Mouse (Mus musculus): ENCODE data around the gene Mnd1.

Gene Mnd1

DNA sequence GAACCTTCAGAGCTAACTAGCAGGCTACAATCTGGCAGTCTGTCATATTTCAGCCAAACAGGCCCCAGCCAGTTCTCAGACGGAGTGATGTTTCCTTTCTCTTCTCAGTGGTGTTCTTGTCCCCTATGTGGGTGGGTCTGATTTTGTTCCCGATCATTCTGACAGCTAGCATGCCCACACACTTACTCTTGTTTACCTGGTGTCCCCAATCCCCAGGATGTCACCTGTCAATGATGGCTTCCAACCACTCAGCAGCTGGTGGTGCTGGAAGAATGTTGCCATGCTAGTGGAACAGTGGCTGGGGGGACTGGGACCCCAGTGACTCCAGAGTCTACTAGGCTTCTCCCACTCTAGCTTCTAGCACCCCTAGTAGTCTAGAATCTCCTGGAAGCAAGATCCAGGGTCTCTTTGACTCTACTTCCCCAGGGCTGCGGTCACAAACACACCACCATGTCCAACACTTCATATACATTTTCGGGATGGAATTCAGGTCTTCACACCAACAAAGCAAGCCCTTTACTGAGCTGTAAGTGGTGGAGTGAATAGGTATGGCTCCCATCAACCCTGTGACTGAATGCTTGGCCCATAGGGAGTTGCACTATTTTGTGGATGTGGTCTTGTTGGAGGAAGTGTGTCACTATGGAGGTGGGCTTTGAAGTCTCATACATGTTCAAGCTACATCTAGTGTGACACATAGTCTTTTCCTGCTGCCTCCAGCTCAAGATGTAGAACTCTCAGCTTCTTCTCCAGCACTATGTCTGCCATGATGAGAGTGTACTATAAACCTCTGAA lies 2.2 kb upstream of the Mnd1 start:
- no peak for DNase-seq (ENCODE audit: low spot score)

DNA sequence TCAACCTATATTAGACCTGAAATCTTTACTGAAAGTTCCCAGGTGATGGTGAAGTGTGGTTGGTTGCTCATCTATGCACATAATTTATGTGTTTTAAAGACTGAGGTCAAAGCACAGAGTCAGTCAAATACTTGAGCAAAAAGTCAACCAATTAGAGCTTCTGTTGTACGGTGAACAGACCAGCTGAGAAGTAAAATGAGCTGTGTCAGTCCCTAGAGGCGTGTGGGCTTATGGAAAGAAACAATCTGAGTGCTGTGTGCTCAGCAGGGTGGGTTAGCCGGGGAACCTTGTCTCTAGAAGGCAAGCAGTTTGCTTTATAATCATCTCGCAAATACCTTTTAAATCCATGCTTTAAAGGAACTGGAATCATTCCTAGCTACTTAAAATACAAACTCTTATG lies 1.4 kb upstream of the Mnd1 start:
- no peak for DNase-seq (ENCODE audit: low spot score)

DNA sequence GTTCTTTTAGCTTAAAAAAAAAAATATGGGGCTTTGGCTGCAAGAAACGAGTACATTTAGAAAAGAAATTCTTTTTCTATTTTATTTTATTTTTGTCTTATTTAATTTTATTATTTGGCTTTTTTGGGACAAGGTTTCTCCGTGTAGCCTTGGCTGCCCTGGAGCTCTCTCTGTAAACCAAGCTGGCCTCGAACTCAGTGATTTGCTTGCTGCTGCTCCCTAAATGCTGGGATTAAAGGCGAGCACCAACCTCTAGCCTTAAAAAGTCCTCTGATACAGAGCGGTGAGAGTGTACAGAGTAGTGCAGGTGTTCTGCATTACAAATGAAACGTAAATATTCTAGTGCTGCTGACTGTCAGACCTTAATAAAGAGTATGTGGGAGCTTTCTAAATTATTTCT lies 519 bp upstream of the Mnd1 start:
- DNase-seq (ENCODE audit: low spot score) = no peak

DNA sequence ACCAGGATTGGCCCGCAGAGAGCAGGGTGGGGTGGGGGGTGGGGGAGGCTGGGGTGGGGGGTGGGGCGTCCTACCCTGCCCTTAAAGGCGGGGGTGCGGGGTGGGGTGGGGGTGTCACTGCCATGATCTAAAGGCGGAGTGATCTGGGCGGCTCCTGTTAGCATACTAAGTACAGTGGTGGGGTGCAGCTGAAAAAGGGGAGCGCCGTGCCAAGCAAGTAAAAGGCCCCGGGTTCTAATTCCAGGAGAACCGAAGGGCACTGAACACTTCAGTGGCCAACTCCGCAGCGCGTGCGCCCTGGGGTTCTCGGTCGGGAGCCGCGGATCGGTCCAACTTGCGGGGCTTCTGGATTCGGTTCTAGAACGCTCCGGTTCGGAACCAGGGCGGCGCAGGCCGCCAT lies 440 bp downstream of the Mnd1 start:
- DNase-seq (ENCODE audit: low spot score) = no peak

DNA sequence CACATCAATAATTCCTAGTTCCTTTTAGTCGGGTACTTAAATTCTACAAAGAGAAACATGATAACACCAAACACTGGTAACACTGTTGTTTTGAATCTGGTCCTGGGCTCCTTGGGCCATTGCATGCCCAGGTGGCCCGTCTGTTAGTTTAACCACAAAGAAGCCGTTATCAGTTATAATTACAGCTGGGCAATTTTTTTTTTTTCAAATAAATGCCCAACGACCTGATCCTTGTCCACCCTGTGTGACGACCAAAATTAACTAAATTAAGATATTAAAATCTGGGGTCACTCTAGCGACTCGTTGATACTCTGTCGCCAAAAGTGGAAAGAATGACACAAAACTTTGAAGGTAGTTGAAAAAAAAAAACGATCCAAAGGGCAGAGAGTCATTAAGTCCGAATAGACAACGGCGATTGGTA lies 855 bp downstream of the Mnd1 start:
- DNase-seq (ENCODE audit: low spot score) = no peak

DNA sequence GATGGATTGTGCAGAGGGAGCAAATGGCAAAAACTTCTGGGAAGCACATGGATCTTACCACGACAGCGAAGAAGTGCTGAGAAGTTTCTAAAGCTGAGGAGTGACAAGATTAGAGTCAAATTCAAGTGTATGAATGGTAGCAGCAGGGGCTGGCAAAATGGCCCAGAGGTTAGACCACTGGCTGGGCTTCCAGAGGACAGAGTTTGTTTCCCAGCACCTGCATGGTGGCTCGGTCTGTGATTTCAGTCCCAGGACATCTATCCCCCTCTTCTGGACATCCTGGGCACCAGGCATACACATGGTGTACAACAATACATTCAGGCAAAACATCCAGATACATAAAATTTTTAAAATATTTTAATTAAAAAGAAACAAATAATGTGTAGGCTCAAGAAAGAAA lies 5.8 kb downstream of the Mnd1 start:
- no peak for DNase-seq (ENCODE audit: low spot score)

DNA sequence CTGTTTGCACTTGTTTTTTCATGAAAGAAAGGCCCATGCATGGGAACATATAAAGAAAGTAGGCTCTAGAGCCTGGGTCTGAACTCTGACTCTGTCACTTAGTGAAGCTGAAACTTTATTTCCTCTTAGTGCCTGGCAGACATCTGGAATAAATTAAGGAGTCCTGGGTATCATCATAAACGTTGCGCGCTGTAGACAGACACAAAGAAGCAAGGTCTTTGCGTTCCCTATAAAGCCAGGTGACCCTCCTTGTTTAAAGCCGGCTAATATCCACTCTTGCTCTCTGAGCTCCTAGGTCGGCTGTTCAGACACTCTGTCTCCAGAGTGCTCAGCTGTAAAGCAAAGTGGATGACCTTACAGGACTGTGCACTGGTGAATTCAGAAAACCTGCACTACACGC lies 14.6 kb downstream of the Mnd1 start:
- DNase-seq (ENCODE audit: low spot score) = no peak

DNA sequence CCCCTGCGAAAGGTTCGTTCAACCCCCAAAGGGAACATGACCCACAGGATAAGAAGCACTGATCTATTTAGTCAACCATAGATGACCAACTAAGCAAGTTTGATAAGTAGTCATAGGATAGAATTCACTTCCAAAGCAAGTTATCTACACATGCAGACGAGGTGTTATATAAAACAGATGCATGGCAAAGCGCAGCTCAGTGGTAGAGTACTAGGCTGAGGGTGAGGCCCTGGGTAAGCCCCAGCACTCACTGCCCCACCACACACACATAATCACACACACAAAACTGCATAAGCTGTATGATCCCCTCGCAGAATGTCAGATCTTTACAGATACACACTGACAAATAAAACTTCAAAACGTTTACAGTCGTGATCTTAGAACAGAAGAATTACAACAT lies 19.1 kb downstream of the Mnd1 start:
- DNase-seq (ENCODE audit: low spot score) = no peak

DNA sequence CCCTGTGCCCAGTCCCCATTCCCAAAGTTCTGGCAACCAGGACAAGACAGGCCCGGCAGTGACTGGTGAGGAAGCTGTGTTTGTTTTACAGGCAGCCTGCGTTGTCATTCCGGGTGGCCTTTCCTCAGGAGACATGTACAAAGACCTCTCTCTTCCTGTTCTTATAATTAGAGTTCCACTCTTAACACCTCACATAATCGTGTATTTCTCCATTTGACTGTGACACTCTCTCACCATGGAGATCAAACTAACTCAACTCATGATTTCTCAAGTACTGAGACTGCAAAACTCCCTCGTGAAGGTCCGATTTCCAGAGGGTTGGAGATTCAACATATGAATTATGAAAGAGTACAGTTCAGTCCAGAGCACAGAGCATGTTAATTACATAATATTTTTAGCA lies 19.7 kb downstream of the Mnd1 start:
- DNase-seq (ENCODE audit: low spot score) = no peak

DNA sequence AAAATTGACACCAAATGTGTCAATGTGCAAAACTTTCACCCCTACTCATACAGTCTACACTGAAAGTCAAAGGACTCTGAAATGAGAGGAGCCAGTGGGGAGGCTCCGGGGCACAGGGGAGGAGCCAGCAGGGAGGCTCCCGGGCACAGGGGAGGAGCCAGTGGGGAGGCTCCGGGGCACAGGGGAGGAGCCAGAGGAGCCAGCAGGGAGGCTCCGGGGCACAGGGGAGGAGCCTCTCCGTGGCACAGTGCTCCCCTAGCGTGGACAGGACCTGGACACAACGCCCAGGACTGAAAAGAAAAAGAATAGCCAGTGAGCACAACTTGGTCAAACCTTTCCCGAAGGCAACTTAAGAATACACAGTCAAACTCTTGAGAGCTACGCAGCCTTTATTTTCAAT lies 20.2 kb downstream of the Mnd1 start:
- no peak for DNase-seq (ENCODE audit: low spot score)

DNA sequence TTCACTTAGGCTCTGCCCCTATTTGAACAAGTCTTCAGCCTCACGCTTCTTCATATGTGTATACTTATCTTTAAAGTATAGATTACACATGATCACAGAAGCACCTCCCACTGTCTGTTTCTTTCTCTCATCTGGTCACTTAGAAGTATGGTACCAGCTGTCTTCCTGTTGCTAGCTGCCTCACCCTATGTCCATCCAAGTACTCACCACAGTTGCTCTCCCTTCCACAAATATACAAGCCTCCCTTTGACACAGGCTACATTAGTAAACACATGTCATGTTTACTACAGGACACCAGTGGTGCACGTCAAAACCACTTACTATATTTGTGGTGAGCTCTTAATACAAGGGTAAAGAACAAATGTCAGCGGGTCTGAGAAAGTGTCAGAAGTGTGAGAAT lies 24.2 kb downstream of the Mnd1 start:
- no peak for DNase-seq (ENCODE audit: low spot score)

DNA sequence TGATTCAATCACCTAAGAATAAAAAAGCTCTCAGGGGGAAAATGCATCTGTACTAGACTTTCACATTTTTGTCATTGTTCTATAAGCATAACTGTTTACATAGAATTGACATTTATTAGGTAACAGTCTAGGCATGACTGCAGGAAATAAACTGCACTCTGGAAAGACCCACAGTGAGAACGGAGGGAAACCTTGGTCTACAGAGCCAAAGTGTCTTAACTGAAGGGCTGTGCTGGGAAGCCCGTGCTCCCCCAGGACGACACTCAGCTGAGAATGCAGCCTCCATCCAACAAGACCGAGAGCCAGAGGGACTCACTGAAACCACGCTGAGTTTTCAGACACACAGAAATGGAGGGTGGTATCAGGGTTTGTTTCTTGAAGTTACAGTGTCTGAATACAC lies 24.8 kb downstream of the Mnd1 start:
- DNase-seq (ENCODE audit: low spot score) = no peak

DNA sequence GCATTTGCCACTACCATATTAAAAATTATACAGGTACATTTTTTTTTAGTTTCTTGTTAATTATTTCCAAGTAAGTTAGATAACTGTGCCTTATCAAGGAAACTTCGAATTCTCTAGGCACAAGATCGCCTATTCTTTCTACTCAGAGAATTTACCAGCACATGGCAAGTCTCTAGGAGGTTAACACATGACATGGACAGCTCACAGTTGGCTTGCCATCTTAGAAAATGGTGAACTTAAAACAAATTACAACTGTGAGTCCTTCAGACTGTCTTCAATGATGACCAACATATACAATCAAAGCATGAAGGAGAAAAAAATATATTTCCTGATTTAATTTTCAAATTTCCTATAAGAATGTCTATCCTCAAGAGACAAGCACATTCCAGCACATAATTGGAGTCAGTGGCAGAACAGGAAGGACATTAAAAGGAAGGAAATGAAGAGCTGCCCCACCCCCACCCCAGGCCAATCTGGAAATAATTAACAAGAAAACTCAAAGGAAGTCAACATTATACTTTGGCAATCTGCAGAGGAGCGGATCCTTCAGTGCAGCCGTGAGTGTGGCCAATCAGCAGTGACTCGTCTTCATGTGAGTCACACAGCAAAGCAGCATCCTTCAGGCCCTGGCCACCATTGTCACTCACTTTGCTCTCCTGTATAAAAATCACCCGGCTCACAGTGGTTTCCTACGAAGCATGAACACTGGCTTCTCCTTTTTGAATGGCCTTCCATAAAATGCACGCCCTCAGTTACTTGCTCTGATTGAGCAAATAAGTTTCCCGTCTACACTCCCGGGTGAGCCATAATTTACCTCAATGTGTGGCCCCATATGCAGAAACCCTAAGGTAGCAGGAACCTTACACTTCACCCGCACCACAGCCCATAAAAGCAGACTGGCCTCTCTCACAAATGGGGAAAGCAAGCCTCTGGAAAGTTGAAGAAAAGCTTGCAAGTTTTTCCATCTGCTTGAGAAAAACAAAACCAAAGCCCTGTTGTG lies 26.4 kb downstream of the Mnd1 start:
- no peak for DNase-seq (ENCODE audit: low spot score)

DNA sequence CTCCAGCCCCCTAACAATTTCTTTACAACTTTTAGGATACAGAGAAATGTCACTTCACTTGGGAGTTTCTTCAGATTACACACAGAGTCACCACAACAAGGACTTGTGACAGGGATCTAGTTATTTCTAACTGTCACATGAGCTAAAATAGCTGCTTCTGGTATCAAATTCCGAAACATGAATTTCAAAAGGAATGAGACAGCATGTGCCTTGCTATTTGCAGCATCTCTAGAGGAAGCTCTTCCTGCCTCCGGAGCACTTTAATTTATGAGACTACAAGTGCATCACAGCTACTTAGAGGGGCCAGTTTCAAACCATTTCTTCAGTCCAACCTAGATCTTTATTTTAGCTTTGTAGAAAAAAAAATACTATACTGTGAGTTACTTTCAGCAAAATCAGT lies 28.2 kb downstream of the Mnd1 start:
- DNase-seq (ENCODE audit: low spot score) = no peak

DNA sequence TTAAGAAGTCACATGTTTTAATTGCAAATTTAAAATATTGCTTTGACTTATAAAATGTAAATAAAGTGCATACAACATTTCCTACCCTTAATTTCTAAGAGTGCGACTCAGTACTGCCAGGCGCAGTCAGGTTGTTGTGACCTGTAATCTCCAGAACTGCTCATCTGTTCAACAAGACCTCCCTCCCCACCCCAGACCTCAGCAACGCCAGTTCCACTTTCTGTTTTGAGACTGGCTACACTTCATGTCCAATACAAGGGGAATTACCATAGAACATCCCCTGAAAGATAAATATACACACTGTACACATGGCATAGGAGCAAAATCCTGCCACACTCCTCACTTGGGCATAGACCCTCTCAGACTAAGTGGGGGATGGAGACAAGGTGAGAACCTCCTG lies 28.9 kb downstream of the Mnd1 start:
- no peak for DNase-seq (ENCODE audit: low spot score)

DNA sequence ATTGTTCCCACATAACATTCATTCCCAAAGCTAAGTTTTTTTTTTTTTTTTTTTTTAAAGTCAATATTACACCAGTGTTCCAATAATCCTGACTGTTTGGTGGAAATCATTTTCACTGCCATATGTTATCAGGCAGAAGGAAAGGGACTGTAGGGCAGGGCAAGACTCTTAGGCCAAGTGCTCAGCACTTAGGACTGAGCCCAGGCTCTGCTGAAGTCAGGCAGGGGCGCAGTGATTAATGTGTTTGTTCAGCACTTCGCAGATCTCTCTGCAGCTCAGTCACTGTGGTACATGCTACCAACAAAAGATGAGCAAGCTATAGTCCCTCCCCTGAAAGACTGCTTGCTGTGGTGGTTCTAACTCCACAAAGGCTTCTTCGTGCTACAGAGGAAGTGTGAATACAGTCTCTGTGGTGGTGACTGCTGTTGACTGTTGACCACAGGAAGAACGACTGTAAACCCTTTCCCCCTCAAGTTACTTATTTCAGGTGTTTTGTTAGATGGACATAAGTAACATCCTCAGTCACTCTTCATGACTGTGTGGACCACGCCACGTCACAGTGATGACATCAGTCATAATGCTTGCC lies 29.8 kb downstream of the Mnd1 start:
- no peak for DNase-seq (ENCODE audit: low spot score)

DNA sequence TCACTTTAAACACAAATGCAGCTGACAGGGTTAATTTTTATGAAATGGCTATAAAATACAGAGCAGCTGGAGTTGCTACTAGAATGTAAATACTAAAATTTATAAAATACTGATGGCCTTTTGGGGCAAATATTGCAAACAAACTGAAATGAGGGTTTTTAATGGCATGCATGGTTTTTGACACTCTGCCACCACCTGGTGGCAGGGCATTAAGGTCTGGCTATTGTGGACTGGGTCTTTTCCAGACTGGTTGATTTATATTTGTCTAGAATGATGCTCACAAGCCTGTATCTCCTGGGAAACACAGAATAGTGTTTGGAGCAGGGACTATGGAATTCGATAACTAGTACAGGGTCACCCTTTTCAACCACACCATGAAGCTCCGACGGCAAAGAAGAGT lies 32.1 kb downstream of the Mnd1 start:
- DNase-seq (ENCODE audit: low spot score) = peak; percentile 36

DNA sequence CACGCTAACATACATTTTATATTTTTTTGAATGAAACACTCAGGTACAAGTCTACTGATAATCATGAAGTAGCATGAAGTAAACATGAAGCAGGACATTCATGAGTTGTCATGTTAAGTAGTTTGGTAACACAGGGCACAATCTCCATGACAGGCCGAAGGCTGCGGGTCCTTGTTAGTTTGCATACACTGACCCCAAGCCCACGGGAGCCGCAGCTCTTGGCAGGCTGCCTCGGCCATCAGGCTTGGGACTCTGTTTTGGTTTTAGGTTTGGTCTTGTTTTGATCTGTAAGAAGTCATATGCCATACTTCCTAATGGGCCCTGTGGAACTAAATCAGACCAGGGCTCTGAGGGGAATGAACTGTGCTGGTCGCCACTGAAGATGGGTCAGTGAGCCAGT lies 36.9 kb downstream of the Mnd1 start:
- no peak for DNase-seq (ENCODE audit: low spot score)

DNA sequence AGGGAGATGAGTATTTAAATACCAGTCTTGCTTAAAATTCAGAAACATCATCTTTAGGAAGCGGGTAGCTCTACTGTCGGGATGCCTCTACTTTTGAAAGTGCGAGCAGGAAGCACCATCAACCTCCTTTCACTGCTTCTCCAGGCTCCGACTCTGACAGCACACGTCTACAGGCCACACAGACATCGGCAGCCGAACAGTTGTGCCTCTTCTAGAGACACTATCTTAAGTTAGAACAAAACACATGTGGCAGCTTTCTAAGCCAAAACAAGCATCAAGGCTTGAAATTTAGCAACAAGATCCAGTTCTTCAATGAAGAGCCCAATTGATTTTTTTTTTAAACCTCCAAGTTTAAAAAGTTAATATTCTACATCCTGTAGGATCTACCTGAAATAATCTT lies 37.4 kb downstream of the Mnd1 start:
- no peak for DNase-seq (ENCODE audit: low spot score)

DNA sequence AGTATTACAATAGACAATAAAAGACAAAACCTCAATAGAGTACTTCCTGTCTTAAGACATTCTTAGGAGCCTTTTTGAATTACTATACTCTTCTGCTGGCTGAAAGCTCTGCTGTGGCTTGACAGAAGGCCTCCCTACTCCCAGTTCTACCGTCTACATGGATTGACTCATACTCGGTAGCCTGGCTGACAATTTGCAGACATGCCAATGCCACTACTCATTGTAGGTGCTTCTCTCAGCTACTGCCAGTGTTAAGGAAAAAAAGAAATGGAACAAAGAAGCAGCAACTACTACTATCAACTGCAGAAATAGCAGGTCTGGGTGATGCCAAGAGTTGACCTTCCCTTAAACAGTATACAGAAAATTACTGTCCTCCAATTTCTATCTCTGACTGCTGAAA lies 47.0 kb downstream of the Mnd1 start:
- DNase-seq (ENCODE audit: low spot score) = no peak

DNA sequence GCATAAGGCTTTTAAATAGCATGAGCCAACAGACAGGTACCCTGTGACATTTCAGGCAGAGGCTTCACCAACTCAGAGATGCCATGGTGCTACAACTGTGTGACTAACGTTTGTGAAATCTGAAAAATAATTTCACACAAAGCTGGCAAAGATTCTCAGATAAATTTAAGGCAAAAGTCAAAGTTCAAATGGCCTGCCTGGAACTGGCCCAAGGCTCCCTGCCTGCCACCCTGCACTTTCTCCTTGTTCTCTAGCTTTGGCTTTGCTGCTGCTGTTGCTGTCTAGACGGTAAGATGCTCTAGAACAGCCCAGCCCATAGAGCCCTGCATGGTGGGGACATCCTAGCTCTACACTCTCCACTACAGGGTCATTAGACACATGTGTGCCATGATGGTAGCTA lies 49.5 kb downstream of the Mnd1 start:
- no peak for DNase-seq (ENCODE audit: low spot score)

DNA sequence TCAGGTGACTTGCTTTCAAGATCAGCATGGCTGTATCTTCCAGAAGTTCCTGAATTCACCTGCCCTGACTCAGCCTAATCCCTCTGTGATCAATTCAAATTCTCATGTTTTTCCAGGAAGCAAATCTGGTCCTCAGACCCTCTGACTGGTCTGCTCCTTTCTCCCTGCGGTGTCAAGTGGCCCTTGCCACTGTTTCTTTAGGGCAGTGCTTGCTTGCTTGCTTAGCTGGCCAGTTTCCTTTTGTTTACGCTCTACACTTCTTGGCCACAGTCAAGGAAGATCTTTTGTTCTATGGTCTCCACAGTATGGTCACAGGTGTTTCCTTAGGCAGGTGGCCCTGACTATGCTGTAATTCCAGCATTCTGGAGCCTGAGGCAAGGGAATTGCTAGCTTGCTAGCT lies 52.0 kb downstream of the Mnd1 start:
- DNase-seq (ENCODE audit: low spot score) = no peak

DNA sequence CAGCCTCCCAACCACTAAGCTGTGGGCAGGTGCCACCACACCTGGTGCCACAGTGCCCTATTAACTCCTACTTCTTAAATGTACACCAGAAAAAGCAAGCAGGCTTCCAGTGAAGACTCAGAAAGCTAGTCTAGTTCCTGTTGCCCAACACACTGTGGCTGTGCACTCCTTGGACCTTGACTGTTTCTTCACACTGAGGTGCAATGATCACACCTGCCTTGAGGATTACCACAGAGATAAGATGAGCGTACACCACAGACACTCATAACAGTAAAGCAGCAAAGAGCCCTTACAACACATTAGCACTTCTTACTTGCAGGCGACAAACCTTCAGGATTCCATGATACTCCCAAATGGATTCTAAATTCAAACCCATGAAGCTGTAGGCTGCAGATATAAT lies 62.7 kb downstream of the Mnd1 start:
- no peak for DNase-seq (ENCODE audit: low spot score)

Measured in layer of hippocampus, adult 11-12 months (tissue).